Mouse (Mus musculus) small intestine, adult 10 weeks (tissue): ENCODE results near the gene Ovca2. TPM values are rescaled to one million over a fixed set of nuclear protein-coding genes. Genes with fewer than 3 reads are reported as not detected.

Experiments used
- polyA plus RNA-seq: library from polyadenylated mRNA; stranded (reverse); fragments of 350-450 nt; fragmentation: Illumina TruSeq; extraction: RNeasy Lipid Tissue Mini Kit (QIAGEN cat#74804); gene quantifications from one replicate; pipeline ENCODE4 v1.2.3, GENCODE M21; 2014; ENCODE audit warnings: low replicate concordance

Gene Ovca2
- polyA plus RNA-seq = 9.1 TPM

GRCm38 (mm10) chr11:75178672-75179208 is at the start of gene Ovca2:
Gene Ovca2 (minus strand): TSS chr11:75178835.

GRCm38 (mm10) chr11:75193256-75194071 is 14.8 kb upstream of the Ovca2 start, which contains the start of gene Rtn4rl1:
Gene Rtn4rl1 (plus strand): TSS chr11:75193783.

GRCm38 (mm10) chr11:75190905-75191441 is 12.3 kb upstream of the Ovca2 start, which contains the start of gene Dph1:
Gene Dph1 (minus strand): TSS chr11:75191241.

GRCm38 (mm10) chr11:75169405-75170080 is 9.1 kb downstream of the Ovca2 start, which contains the start of gene Hic1:
Gene Hic1 (minus strand): TSS chr11:75169519.

Other genes with a start within 250 kb of the Ovca2 start
- 0.15 TPM for gene Hic1, start 9.3 kb downstream of the Ovca2 start, polyA plus RNA-seq
- 0.89 TPM for gene Dph1, start 12.4 kb upstream of the Ovca2 start, polyA plus RNA-seq
- 3.9 TPM for gene Rtn4rl1, start 14.9 kb upstream of the Ovca2 start, polyA plus RNA-seq
- gene Rpa1, start 169.5 kb upstream of the Ovca2 start, polyA plus RNA-seq = 20.9 TPM
- 1.6 TPM for gene Smyd4, start 169.6 kb upstream of the Ovca2 start, polyA plus RNA-seq
- gene Serpinf1, start 243.9 kb upstream of the Ovca2 start, polyA plus RNA-seq = not detected